In genomic region chr7:81672735-81673291, GRCm38 (mm10) we compare ENCODE assay signal across 13 mouse cellular contexts. TPM values are rescaled to one million over a fixed set of nuclear protein-coding genes. Genes with fewer than 3 reads are reported as not detected.
A peak's percentile ranks its signal among the peaks of the same experiment; 100 is the strongest.
DNase-seq lines count a peak whose midpoint lies in the region; ATAC-seq lines count a peak whose summit lies in the region.
"Had no signal": no experiment of that assay in that cellular context is flagged by ENCODE, and none has a peak within 500 bp of the region (broad histone marks: within the 10 kb centered on the region; RNA-seq: fewer than 3 reads in every experiment).

No protein-coding gene starts in this region.

- H3K4me3 ChIP-seq in embryonic facial prominence, embryonic 14.5 days (ENCODE audit: low read depth, low read length), result no peak overlapping the region
- no peak overlapping the region for H3K4me3 ChIP-seq in embryonic facial prominence, embryonic 10.5 days
- H3K4me3 ChIP-seq in hindbrain, embryonic 13.5 days, result no peak overlapping the region
- H3K4me3 ChIP-seq in hindbrain, embryonic 10.5 days, result no peak overlapping the region
- H3K4me3 ChIP-seq in neural tube, embryonic 13.5 days, result no peak overlapping the region
- no peak overlapping the region for H3K4me3 ChIP-seq in neural tube, embryonic 14.5 days (ENCODE audit: low read depth, low read length)
- H3K4me3 ChIP-seq: liver, embryonic 15.5 days; neural tube, embryonic 12.5 days had no signal

- peak; percentile 36 for DNase-seq in embryonic facial prominence, embryonic 14.5 days (ENCODE audit: low spot score)
- no peak for DNase-seq in embryonic facial prominence, embryonic 10.5 days (ENCODE audit: low spot score)
- DNase-seq in hindbrain, embryonic 10.5 days (ENCODE audit: low spot score), result no peak
- no peak for DNase-seq in neural tube, embryonic 10.5 days (ENCODE audit: extremely low spot score, low spot score)
- no peak for DNase-seq in gastrocnemius, postnatal 10 days
- DNase-seq: cerebellum, adult 18-20 months; right cerebral cortex, adult 18-20 months; thymus, postnatal 36 days had no signal

- H3K36me3 ChIP-seq in embryonic facial prominence, embryonic 14.5 days (ENCODE audit: control insufficient read depth, insufficient read depth, low read length), result no peaks in the 10 kb centered on the region
- H3K36me3 ChIP-seq in embryonic facial prominence, embryonic 10.5 days (replicated peaks), result no peaks in the 10 kb centered on the region
- no peaks in the 10 kb centered on the region for H3K36me3 ChIP-seq in hindbrain, embryonic 13.5 days
- H3K36me3 ChIP-seq in hindbrain, embryonic 10.5 days, result no peaks in the 10 kb centered on the region
- no peaks in the 10 kb centered on the region for H3K36me3 ChIP-seq in neural tube, embryonic 13.5 days
- H3K36me3 ChIP-seq in neural tube, embryonic 14.5 days (ENCODE audit: control insufficient read depth, insufficient read depth, low read length), result no peaks in the 10 kb centered on the region
- H3K36me3 ChIP-seq: liver, embryonic 15.5 days; neural tube, embryonic 12.5 days had no signal

- WGBS in embryonic facial prominence, embryonic 14.5 days, result 61% methylated on average over 10 of the region's 10 CpGs
- WGBS in embryonic facial prominence, embryonic 10.5 days, result 79% methylated on average over 10 of the region's 10 CpGs
- 64% methylated on average over 10 of the region's 10 CpGs for WGBS in hindbrain, embryonic 13.5 days
- 89% methylated on average over 10 of the region's 10 CpGs for WGBS in hindbrain, embryonic 10.5 days
- 50% methylated on average over 10 of the region's 10 CpGs for WGBS in neural tube, embryonic 13.5 days
- WGBS in neural tube, embryonic 14.5 days, result 46% methylated on average over 10 of the region's 10 CpGs

- H3K27ac ChIP-seq in embryonic facial prominence, embryonic 14.5 days (replicated peaks; ENCODE audit: low read depth, low read length), result no peak overlapping the region
- no peak overlapping the region for H3K27ac ChIP-seq in embryonic facial prominence, embryonic 10.5 days (replicated peaks)
- H3K27ac ChIP-seq in hindbrain, embryonic 13.5 days, result peak overlapping the region; percentile 88
- no peak overlapping the region for H3K27ac ChIP-seq in hindbrain, embryonic 10.5 days
- H3K27ac ChIP-seq in neural tube, embryonic 13.5 days (replicated peaks), result peak overlapping the region; percentile 90
- peak overlapping the region; percentile 70 for H3K27ac ChIP-seq in neural tube, embryonic 14.5 days (ENCODE audit: low read depth, low read length)
- H3K27ac ChIP-seq: liver, embryonic 15.5 days; neural tube, embryonic 12.5 days had no signal

- H3K9me3 ChIP-seq in embryonic facial prominence, embryonic 14.5 days (ENCODE audit: control insufficient read depth, low read length), result no peaks in the 10 kb centered on the region
- H3K9me3 ChIP-seq in embryonic facial prominence, embryonic 10.5 days, result no peaks in the 10 kb centered on the region
- no peaks in the 10 kb centered on the region for H3K9me3 ChIP-seq in hindbrain, embryonic 13.5 days
- H3K9me3 ChIP-seq in hindbrain, embryonic 10.5 days, result no peaks in the 10 kb centered on the region
- H3K9me3 ChIP-seq in neural tube, embryonic 13.5 days, result no peaks in the 10 kb centered on the region
- no peaks in the 10 kb centered on the region for H3K9me3 ChIP-seq in neural tube, embryonic 14.5 days (ENCODE audit: control insufficient read depth, low read length)
- H3K9me3 ChIP-seq: liver, embryonic 15.5 days; neural tube, embryonic 12.5 days had no signal

- 0 out of 2 replicates have a peak, but pooled peaks cover 5% of the 10 kb centered on the region for H3K4me1 ChIP-seq in embryonic facial prominence, embryonic 14.5 days (ENCODE audit: control insufficient read depth, insufficient read depth, low read length)
- peaks cover 9% of the 10 kb centered on the region for H3K4me1 ChIP-seq in embryonic facial prominence, embryonic 10.5 days
- peaks cover 15% of the 10 kb centered on the region for H3K4me1 ChIP-seq in hindbrain, embryonic 13.5 days (replicated peaks)
- H3K4me1 ChIP-seq in hindbrain, embryonic 10.5 days (replicated peaks), result peaks cover 10% of the 10 kb centered on the region
- peaks cover 15% of the 10 kb centered on the region for H3K4me1 ChIP-seq in neural tube, embryonic 13.5 days (replicated peaks)
- peaks cover 11% of the 10 kb centered on the region for H3K4me1 ChIP-seq in neural tube, embryonic 14.5 days (ENCODE audit: control insufficient read depth, insufficient read depth, low read length)
- H3K4me1 ChIP-seq: liver, embryonic 15.5 days had no signal

- ATAC-seq in embryonic facial prominence, embryonic 14.5 days (ENCODE audit: low read depth), result no peak
- no peak for ATAC-seq in hindbrain, embryonic 13.5 days (ENCODE audit: low FRiP score)
- ATAC-seq in neural tube, embryonic 13.5 days (ENCODE audit: low read depth), result peak; percentile 48; the same call in 1 of the 2 replicates
- ATAC-seq in neural tube, embryonic 14.5 days (ENCODE audit: low read depth), result no peak

- no peak overlapping the region; the same call in 1 of the 2 replicates for H3K4me2 ChIP-seq in embryonic facial prominence, embryonic 14.5 days (ENCODE audit: low read depth, low read length)
- no peak overlapping the region for H3K4me2 ChIP-seq in hindbrain, embryonic 13.5 days
- H3K4me2 ChIP-seq in neural tube, embryonic 13.5 days, result peak overlapping the region; percentile 31
- peak overlapping the region; percentile 19 for H3K4me2 ChIP-seq in neural tube, embryonic 14.5 days (ENCODE audit: low read depth, low read length)
- H3K4me2 ChIP-seq: liver, embryonic 15.5 days had no signal

- H3K9ac ChIP-seq in embryonic facial prominence, embryonic 14.5 days (ENCODE audit: low read depth, low read length), result no peak overlapping the region
- H3K9ac ChIP-seq in hindbrain, embryonic 13.5 days, result no peak overlapping the region
- H3K9ac ChIP-seq in neural tube, embryonic 13.5 days, result 0 out of 2 replicates have a peak overlapping the region, but pooled peaks have one; percentile 8
- H3K9ac ChIP-seq in neural tube, embryonic 14.5 days (replicated peaks; ENCODE audit: low read depth, low read length), result no peak overlapping the region; the same call in 1 of the 2 replicates
- H3K9ac ChIP-seq: liver, embryonic 15.5 days; neural tube, embryonic 12.5 days had no signal

- H3K27me3 ChIP-seq in embryonic facial prominence, embryonic 14.5 days (replicated peaks; ENCODE audit: control insufficient read depth, insufficient read depth, low read length), result no peaks in the 10 kb centered on the region
- H3K27me3 ChIP-seq in embryonic facial prominence, embryonic 10.5 days (replicated peaks; ENCODE audit: low read depth, poor library complexity, severe bottlenecking), result no peaks in the 10 kb centered on the region
- H3K27me3 ChIP-seq in hindbrain, embryonic 13.5 days, result no peaks in the 10 kb centered on the region
- H3K27me3 ChIP-seq in hindbrain, embryonic 10.5 days (ENCODE audit: insufficient read depth, poor library complexity, severe bottlenecking), result no peaks in the 10 kb centered on the region
- H3K27me3 ChIP-seq in neural tube, embryonic 13.5 days, result no peaks in the 10 kb centered on the region
- no peaks in the 10 kb centered on the region for H3K27me3 ChIP-seq in neural tube, embryonic 14.5 days (ENCODE audit: control insufficient read depth, insufficient read depth, low read length)
- H3K27me3 ChIP-seq: liver, embryonic 15.5 days; neural tube, embryonic 12.5 days had no signal

RNA-seq across cellular contexts. Expression of gene Homer2, which starts 34.5 kb away (rescaled TPM):
- polyA plus RNA-seq in embryonic facial prominence, embryonic 14.5 days (2014; fragmentation: Nextera tagmentation; extraction: Ambion mirVana), result 23.7 and 25.2 TPM in 2 replicates
- polyA plus RNA-seq in embryonic facial prominence, embryonic 10.5 days (2016; fragmentation: Nextera tagmentation; extraction: Ambion mirVana), result 12.2 and 14.6 TPM in 2 replicates
- polyA plus RNA-seq in hindbrain, embryonic 13.5 days (2015; fragmentation: Nextera tagmentation; extraction: Ambion mirVana), result 20.6 and 27.0 TPM in 2 replicates
- polyA plus RNA-seq in hindbrain, embryonic 10.5 days (2016; fragmentation: Nextera tagmentation; extraction: Ambion mirVana), result 14.7 and 18.5 TPM in 2 replicates
- polyA plus RNA-seq in neural tube, embryonic 13.5 days (2015; fragmentation: Nextera tagmentation; extraction: Ambion mirVana), result 30.5 and 31.9 TPM in 2 replicates
- 26.4 and 29.8 TPM in 2 replicates for polyA plus RNA-seq in neural tube, embryonic 14.5 days (2014; fragmentation: Nextera tagmentation; extraction: Ambion mirVana)
- total RNA-seq in gastrocnemius, postnatal 10 days (2021), result 10 to 100 TPM; 26.1 to 26.3 TPM

Comparison
In these comparisons a context has a peak if more than half of its experiments do, and no peak if none do; other contexts are left out.
1. H3K27ac ChIP-seq: peak in hindbrain, embryonic 13.5 days (single experiment), neural tube, embryonic 13.5 days (single experiment) and neural tube, embryonic 14.5 days (single experiment); none in embryonic facial prominence, embryonic 14.5 days (single experiment), embryonic facial prominence, embryonic 10.5 days (single experiment) and hindbrain, embryonic 10.5 days (single experiment).
2. H3K4me2 ChIP-seq: peak in neural tube, embryonic 13.5 days (single experiment) and neural tube, embryonic 14.5 days (single experiment); none in embryonic facial prominence, embryonic 14.5 days (single experiment) and hindbrain, embryonic 13.5 days (single experiment).